Mouse (Mus musculus) CD8-positive naive resting alpha-beta T cell, adult 57 days (primary cell): ENCODE measurements around the gene Gm5485. TPM values are rescaled to one million over a fixed set of nuclear protein-coding genes. Genes with fewer than 3 reads are reported as not detected.

Experiments used
- total RNA-seq: library from RNA; stranded (reverse); gene quantifications from one replicate; pipeline ENCODE4 v1.2.4, GENCODE M21; 2023

Gene Gm5485
- total RNA-seq = not detected

GRCm38 (mm10) chr16:48412246-48412645 is at the start of gene Gm5485:
Gene Gm5485 (minus strand): TSS chr16:48412416.

GRCm38 (mm10) chr16:48431027-48431426 is 18.8 kb upstream of the Gm5485 start, which contains the start of gene Morc1:
Gene Morc1 (plus strand): TSS chr16:48431237.

Other genes with a start within 250 kb of the Gm5485 start
- not detected for gene Dppa4, start 128.7 kb downstream of the Gm5485 start, total RNA-seq
- not detected for gene Dppa2, start 108.5 kb downstream of the Gm5485 start, total RNA-seq
- 0.61 TPM for gene Morc1, start 18.8 kb upstream of the Gm5485 start, total RNA-seq